Mouse (Mus musculus) forebrain, embryonic 16.5 days (tissue): ENCODE measurements around the gene Hnrnpll. TPM values are rescaled to one million over a fixed set of nuclear protein-coding genes. Genes with fewer than 3 reads are reported as not detected.
A peak's percentile ranks its signal among the peaks of the same experiment; 100 is the strongest.

Source experiments
- ATAC-seq: fragments of 200-750 bp; cut with Nextera tagmentation; 2 replicates; pipeline ENCODE4 v1.8.0; 2017; ENCODE audit warnings: mild to moderate bottlenecking, moderate library complexity
- H3K27ac ChIP-seq: fragments of 300-500 bp; sonication (generic); 2 replicates; pipeline ENCODE4 v1.5.1; 2014; ENCODE audit warnings: low read length, control low read depth
- H3K27me3 ChIP-seq: fragments of 300-500 bp; sonication (generic); replicated peaks from 2 replicates; pipeline ENCODE4 v1.6.1; 2014; ENCODE audit warnings: low read length; ENCODE audit not compliant: control insufficient read depth, insufficient read depth
- H3K36me3 ChIP-seq: fragments of 300-500 bp; sonication (generic); 2 replicates; pipeline ENCODE4 v1.6.1; 2014; ENCODE audit not compliant: control insufficient read depth, insufficient read depth
- H3K4me1 ChIP-seq: fragments of 300-500 bp; sonication (generic); replicated peaks from 2 replicates; pipeline ENCODE4 v1.6.1; 2014; ENCODE audit warnings: low read length; ENCODE audit not compliant: control insufficient read depth, insufficient read depth
- H3K4me2 ChIP-seq: fragments of 300-500 bp; sonication (generic); 2 replicates; pipeline ENCODE4 v1.6.1; 2014; ENCODE audit warnings: mild to moderate bottlenecking, low read length, control low read depth
- H3K4me3 ChIP-seq: fragments of 300-500 bp; sonication (generic); replicated peaks from 2 replicates; pipeline ENCODE4 v1.5.1; 2014; ENCODE audit warnings: mild to moderate bottlenecking, low read length, control low read depth
- H3K9ac ChIP-seq: fragments of 300-500 bp; sonication (generic); replicated peaks from 2 replicates; pipeline ENCODE4 v1.6.1; 2014; ENCODE audit warnings: low read depth, low read length, control low read depth
- H3K9me3 ChIP-seq: fragments of 300-500 bp; sonication (generic); 2 replicates; pipeline ENCODE4 v1.6.1; 2016; ENCODE audit warnings: low read length; ENCODE audit not compliant: control insufficient read depth
- WGBS: fragments of 180-500 bp; shearing (Covaris S2); extraction: QIAGEN DNeasy Blood & Tissue Kit; methylation state at CpG from one replicate; pipeline ENCODE4 v1.1.7; 2014; 5-methylcytosine and 5-hydroxymethylcytosine counted together
- polyA plus RNA-seq: library from polyadenylated mRNA; unstranded; fragments of >200 nt; fragmentation: Nextera tagmentation; extraction: Ambion mirVana; gene quantifications from 2 replicates; pipeline ENCODE4 v1.2.1, GENCODE M21; 2015

Hnrnpll gene
- polyA plus RNA-seq, 1 experiment from 2014 or later = 66.6 TPM

DNA sequence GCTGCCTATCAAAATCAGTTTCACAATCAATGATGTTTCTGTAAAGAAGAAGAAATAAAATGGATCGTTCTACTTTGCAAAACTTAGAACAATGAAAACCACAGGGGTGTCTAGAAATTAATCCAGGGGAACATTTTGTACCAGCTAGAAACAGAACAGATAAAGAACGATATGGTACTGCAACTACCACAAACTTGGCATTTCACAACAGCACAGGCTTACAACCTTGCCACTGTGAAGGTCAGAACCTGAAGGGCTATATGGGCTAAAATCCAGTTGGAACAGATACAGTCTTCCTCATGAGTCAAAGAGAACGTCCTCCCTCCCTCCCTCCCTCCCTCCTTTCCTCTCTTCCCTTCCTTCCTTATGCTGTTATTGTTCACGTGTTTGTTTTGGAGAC lies 28.4 kb upstream of the Hnrnpll start:
- Histone ChIP-seq H3K4me2 (no peak overlapping the region), H3K9ac (no peak overlapping the region), H3K27me3 (no peaks in the 10 kb centered on the region), H3K4me1 (no peaks in the 10 kb centered on the region), H3K9me3 (no peaks in the 10 kb centered on the region; the same call in 1 of the 2 replicates), H3K4me3 (no peak overlapping the region), H3K36me3 (no peaks in the 10 kb centered on the region), H3K27ac (no peak overlapping the region)
- WGBS = 76% methylated on average over 4 of the region's 4 CpGs
- ATAC-seq = no peak

DNA sequence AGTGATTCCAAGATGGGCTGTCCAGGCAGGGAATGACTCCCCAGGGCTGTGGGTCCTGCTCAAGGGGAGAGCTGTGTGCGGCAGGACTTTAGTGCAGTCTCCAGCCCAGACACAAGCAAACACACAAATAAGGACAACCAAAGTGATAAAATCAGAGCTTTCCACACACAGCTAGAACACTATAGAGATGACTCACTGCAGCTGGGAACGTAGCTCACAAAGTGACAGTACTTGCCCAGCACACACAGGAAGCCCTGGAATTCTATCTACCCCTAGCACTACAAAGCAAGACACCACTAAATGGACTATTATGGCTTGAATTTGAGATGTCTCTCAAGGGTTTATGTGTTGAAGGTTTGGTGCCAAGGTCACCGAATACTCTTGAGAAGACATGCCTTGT lies 26.0 kb upstream of the Hnrnpll start:
- H3K4me2 ChIP-seq = no peak overlapping the region
- no peak overlapping the region for H3K27ac ChIP-seq
- H3K27me3 ChIP-seq = no peaks in the 10 kb centered on the region
- ATAC-seq = no peak
- 95% methylated on average over 3 of the region's 3 CpGs for WGBS
- H3K4me1 ChIP-seq = no peaks in the 10 kb centered on the region
- no peak overlapping the region for H3K9ac ChIP-seq
- H3K36me3 ChIP-seq = no peaks in the 10 kb centered on the region
- H3K9me3 ChIP-seq = no peaks in the 10 kb centered on the region; the same call in 1 of the 2 replicates
- no peak overlapping the region for H3K4me3 ChIP-seq

DNA sequence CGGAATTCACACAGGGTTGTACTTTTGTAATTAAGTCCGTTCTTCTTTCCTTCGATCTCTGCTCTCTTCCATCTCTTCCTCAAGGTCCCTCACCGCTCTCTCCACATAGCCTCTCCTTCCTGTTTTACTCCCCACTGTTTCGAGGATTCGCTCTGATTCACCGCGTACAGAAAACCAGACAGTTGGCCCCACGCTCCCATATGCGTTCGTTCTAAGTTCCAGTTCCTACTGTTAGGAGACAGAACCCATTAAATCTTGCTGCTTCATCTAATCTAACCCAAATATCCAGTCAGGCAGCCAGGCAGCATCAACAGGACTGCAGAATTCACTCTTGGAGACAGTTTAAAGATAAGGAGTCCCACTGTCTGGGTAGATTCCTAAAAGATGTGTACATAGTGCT lies 24.5 kb upstream of the Hnrnpll start:
- no peaks in the 10 kb centered on the region; the same call in 1 of the 2 replicates for H3K9me3 ChIP-seq
- WGBS = 95% methylated on average over 11 of the region's 11 CpGs
- H3K27me3 ChIP-seq = no peaks in the 10 kb centered on the region
- H3K4me1 ChIP-seq = no peaks in the 10 kb centered on the region
- no peak overlapping the region for H3K27ac ChIP-seq
- H3K9ac ChIP-seq = no peak overlapping the region
- no peak overlapping the region for H3K4me2 ChIP-seq
- H3K4me3 ChIP-seq = no peak overlapping the region
- no peaks in the 10 kb centered on the region for H3K36me3 ChIP-seq
- ATAC-seq = no peak

DNA sequence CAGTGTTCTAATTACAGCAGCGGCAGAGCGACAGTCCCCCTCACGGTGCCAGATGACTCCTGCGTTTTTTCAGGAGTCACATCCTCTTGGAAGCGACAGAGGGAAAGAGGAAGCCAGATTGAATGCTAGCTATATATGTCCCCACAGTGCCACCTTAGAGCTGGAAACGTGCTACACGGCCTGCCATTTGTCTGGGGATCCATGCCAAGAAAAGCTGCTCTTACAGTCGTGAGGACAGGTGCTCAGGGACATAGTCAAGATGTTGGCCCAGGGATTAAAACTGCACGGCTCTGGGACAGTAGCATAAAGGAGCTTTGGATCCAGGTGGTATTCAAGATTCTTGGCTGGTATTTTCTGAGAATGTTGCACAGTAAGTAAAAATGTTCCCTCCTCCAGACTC lies 22.3 kb upstream of the Hnrnpll start:
- Histone ChIP-seq H3K4me2 (no peak overlapping the region), H3K9me3 (no peaks in the 10 kb centered on the region; the same call in 1 of the 2 replicates), H3K36me3 (no peaks in the 10 kb centered on the region), H3K9ac (no peak overlapping the region), H3K27me3 (no peaks in the 10 kb centered on the region), H3K4me1 (no peaks in the 10 kb centered on the region), H3K4me3 (no peak overlapping the region), H3K27ac (no peak overlapping the region)
- 67% methylated on average over 9 of the region's 9 CpGs for WGBS
- ATAC-seq = no peak

DNA sequence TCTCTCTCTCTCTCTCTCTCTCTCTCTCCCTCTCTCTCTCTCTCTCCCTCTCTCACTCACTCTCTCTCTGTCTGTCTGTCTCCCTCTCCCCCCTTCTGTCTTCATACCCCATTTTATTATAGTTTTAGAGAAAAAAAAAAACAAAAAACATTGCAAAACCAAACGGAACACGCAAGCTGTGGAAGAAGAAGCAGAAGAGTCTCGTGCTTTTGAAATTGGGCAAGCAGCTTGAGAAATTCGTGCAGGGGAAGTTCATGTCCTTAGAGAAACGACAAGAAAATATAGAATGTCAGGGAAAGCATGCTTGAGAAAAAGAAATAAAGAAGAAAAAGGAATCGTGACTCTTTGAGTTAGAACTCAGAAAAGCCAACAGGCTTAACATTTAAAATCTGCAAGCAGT lies 21.1 kb upstream of the Hnrnpll start:
- no peak for ATAC-seq
- Histone ChIP-seq H3K36me3 (no peaks in the 10 kb centered on the region), H3K27me3 (no peaks in the 10 kb centered on the region), H3K9ac (no peak overlapping the region), H3K4me1 (no peaks in the 10 kb centered on the region), H3K9me3 (no peaks in the 10 kb centered on the region; the same call in 1 of the 2 replicates), H3K27ac (no peak overlapping the region), H3K4me3 (no peak overlapping the region), H3K4me2 (no peak overlapping the region)
- WGBS = 73% methylated on average over 6 of the region's 6 CpGs

DNA sequence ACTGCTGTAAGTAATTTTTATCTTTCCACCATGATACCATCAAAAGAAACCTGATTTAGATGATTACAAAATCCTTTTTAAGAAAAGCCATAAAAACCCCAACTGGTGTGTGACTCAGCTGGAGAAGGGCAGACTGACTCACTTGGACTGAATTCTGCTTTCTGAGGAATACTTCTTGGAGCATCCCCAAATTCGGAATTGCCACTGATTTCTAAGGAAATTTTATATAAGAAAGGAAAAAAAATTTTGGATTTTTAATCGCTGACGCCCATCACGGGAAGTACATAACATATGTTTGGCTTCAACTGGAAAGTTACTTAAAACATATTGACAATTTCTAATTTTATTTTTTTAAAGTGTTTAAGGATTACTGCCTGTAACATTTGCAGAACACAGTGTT lies 16.6 kb upstream of the Hnrnpll start:
- H3K9ac ChIP-seq = no peak overlapping the region

DNA sequence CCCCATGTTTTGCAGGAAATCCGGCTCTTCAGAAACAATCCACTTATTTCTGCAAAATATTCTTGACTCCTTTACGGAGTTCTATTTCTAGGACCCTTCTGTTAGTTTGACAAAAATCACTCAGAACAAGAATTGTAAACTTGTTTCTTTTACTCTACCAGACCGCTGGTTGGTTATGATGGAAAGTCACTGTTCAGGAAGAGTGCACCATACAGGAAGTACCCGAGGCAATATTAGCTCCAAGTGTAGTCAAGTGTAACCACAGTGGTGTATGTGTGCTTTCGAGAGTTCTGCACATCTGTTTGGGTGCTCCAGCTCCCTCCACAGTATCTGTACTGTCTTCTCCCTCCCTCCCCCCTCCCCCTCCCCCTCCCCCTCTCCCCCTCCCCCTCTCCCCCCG lies 5.1 kb upstream of the Hnrnpll start:
- no peaks in the 10 kb centered on the region for H3K27me3 ChIP-seq
- 91% methylated on average over 5 of the region's 6 CpGs for WGBS
- no peak overlapping the region for H3K9ac ChIP-seq
- no peak overlapping the region for H3K4me3 ChIP-seq
- H3K27ac ChIP-seq = no peak overlapping the region
- no peaks in the 10 kb centered on the region for H3K36me3 ChIP-seq
- ATAC-seq = no peak
- H3K4me2 ChIP-seq = no peak overlapping the region
- peaks cover 6% of the 10 kb centered on the region; the same call in 1 of the 2 replicates for H3K4me1 ChIP-seq
- H3K9me3 ChIP-seq = no peaks in the 10 kb centered on the region

More for the DNA sequence above, 16.6 kb upstream of the Hnrnpll start:
- H3K27me3 ChIP-seq = no peaks in the 10 kb centered on the region
- H3K4me2 ChIP-seq = no peak overlapping the region
- 76% methylated on average over 4 of the region's 4 CpGs for WGBS
- H3K4me3 ChIP-seq = no peak overlapping the region
- no peaks in the 10 kb centered on the region for H3K9me3 ChIP-seq
- no peak overlapping the region for H3K27ac ChIP-seq
- H3K4me1 ChIP-seq = no peaks in the 10 kb centered on the region
- ATAC-seq = no peak
- no peaks in the 10 kb centered on the region for H3K36me3 ChIP-seq

DNA sequence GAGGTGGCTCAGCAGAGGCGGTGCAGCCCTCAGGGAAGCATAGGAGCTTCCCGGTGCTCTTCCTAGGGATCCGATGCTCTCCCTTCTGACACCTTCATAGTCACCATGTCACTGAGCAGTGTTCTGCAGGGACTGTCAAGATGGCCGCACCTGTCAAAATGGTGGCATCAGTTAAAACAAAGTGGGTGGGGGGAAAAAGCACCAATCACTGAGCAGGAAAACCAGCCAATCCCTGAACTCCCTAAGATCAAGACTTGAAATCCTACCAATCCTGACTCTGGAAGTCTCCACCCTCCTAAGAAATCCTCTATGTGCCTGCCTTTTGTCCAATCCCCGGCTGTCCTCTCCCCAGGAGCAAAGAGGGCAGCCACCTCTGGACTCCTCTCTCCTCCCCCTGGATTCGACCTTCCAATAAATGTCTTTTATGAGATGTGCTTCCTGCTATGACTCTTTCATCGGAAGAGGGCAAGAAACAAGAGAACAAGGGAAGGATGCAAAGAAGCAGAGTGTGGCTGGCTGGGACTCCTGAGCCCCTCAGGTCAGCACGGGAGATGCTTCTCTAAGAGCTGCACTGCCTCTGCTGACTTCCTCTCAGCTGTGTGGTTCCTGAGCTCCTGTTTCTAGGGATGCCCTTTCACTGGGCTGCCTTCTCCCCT lies 1.8 kb upstream of the Hnrnpll start:
- WGBS = 68% methylated on average over 8 of the region's 8 CpGs
- Histone ChIP-seq H3K4me1 (peaks cover 20% of the 10 kb centered on the region), H3K9me3 (no peaks in the 10 kb centered on the region), H3K27ac (no peak overlapping the region), H3K36me3 (no peaks in the 10 kb centered on the region), H3K4me3 (no peak overlapping the region), H3K9ac (no peak overlapping the region), H3K27me3 (no peaks in the 10 kb centered on the region), H3K4me2 (no peak overlapping the region)
- no peak for ATAC-seq

DNA sequence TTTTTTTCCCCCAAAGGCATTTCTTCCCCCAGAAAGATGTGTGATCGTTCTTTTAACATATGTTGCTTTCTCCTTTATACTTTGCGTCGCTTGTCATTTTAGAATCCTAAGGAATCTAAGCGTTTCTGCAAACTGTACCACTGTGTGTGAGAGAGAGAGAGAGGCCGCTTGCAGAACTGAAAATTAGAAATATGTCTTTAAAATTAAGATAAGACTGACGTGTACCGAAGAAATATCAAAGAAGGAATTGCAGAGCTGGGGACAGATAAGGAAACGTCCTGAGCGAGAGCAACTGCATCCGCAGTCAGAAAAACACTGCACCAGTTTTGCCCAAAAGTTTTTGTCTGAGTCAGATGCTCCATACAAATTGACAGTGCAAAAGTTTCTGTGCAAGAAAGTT lies 1.3 kb upstream of the Hnrnpll start:
- ATAC-seq = no peak
- H3K9me3 ChIP-seq = no peaks in the 10 kb centered on the region
- H3K4me2 ChIP-seq = no peak overlapping the region
- no peak overlapping the region for H3K9ac ChIP-seq
- peaks cover 23% of the 10 kb centered on the region for H3K4me1 ChIP-seq
- H3K27me3 ChIP-seq = no peaks in the 10 kb centered on the region
- no peaks in the 10 kb centered on the region for H3K36me3 ChIP-seq
- WGBS = 88% methylated on average over 10 of the region's 10 CpGs
- no peak overlapping the region for H3K27ac ChIP-seq
- no peak overlapping the region for H3K4me3 ChIP-seq

DNA sequence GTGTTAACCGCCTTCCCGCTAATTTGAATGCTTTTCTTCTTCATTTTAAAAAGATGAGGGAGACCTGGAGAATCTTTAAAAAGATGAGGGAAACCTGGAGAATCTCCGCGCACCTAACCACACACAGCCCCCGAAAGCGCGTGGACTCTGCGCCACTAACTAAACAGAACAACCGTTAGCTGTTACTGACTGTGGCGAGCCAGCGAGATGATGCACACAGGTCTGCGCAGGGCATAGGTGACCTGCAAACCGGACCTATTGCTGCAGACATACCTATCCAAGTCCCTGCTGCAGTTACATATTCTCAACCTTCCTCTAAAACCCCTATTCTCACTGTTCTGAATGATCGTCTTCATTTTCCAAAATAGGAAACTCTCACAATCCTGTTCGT lies 481 bp upstream of the Hnrnpll start:
- no peaks in the 10 kb centered on the region for H3K27me3 ChIP-seq
- H3K9ac ChIP-seq = peak overlapping the region; percentile 99
- peaks cover 29% of the 10 kb centered on the region for H3K4me1 ChIP-seq
- no peaks in the 10 kb centered on the region for H3K36me3 ChIP-seq
- peak overlapping the region; percentile 99 for H3K4me3 ChIP-seq
- WGBS = 1% methylated on average over 15 of the region's 15 CpGs
- peak overlapping the region; percentile 99 for H3K27ac ChIP-seq
- ATAC-seq = peak; percentile 23
- peak overlapping the region; percentile 93 for H3K4me2 ChIP-seq
- no peaks in the 10 kb centered on the region for H3K9me3 ChIP-seq
